8 mouse cellular contexts compared by ENCODE assay signal in genomic region chr3:138740843-138741540, GRCm38 (mm10). TPM values are rescaled to one million over a fixed set of nuclear protein-coding genes. Genes with fewer than 3 reads are reported as not detected.
A peak's percentile ranks its signal among the peaks of the same experiment; 100 is the strongest.
DNase-seq lines count a peak whose midpoint lies in the region; ATAC-seq and TF ChIP-seq lines count a peak whose summit lies in the region.
"Had no signal": no experiment of that assay in that cellular context is flagged by ENCODE, and none has a peak within 500 bp of the region (broad histone marks: within the 10 kb centered on the region; RNA-seq: fewer than 3 reads in every experiment).

No protein-coding gene starts in this region.

- WGBS in lung, postnatal 0 days, result 59% methylated on average over 8 of the region's 8 CpGs
- 61% methylated on average over 8 of the region's 8 CpGs for WGBS in lung, adult 2 months
- 73% methylated on average over 8 of the region's 8 CpGs for WGBS in forebrain, embryonic 12.5 days
- WGBS in liver, embryonic 12.5 days (ENCODE audit: insufficient replicate concordance), result 34% methylated on average over 8 of the region's 8 CpGs
- WGBS in stomach, postnatal 0 days, result 67% methylated on average over 8 of the region's 8 CpGs

- H3K36me3 ChIP-seq in lung, postnatal 0 days (ENCODE audit: insufficient read depth, low read length), result no peaks in the 10 kb centered on the region
- H3K36me3 ChIP-seq in forebrain, embryonic 12.5 days (replicated peaks), result no peaks in the 10 kb centered on the region
- H3K36me3 ChIP-seq in liver, embryonic 12.5 days, result no peaks in the 10 kb centered on the region
- no peaks in the 10 kb centered on the region for H3K36me3 ChIP-seq in stomach, postnatal 0 days (ENCODE audit: control insufficient read depth, insufficient read depth, low read length)

- no peak for ATAC-seq in lung, postnatal 0 days
- no peak for ATAC-seq in forebrain, embryonic 12.5 days (ENCODE audit: low FRiP score)
- ATAC-seq in liver, embryonic 12.5 days, result no peak
- no peak for ATAC-seq in stomach, postnatal 0 days (ENCODE audit: low FRiP score, low TSS enrichment)

- H3K27me3 ChIP-seq in lung, postnatal 0 days (replicated peaks; ENCODE audit: insufficient read depth, low read length), result no peaks in the 10 kb centered on the region
- H3K27me3 ChIP-seq in forebrain, embryonic 12.5 days, result peaks cover 13% of the 10 kb centered on the region
- H3K27me3 ChIP-seq in liver, embryonic 12.5 days (replicated peaks), result peaks cover 45% of the 10 kb centered on the region
- H3K27me3 ChIP-seq in stomach, postnatal 0 days (ENCODE audit: control insufficient read depth, insufficient read depth, low read length), result no peaks in the 10 kb centered on the region

- no peaks in the 10 kb centered on the region for H3K9me3 ChIP-seq in lung, postnatal 0 days (ENCODE audit: low read length)
- H3K9me3 ChIP-seq in forebrain, embryonic 12.5 days, result no peaks in the 10 kb centered on the region
- no peaks in the 10 kb centered on the region for H3K9me3 ChIP-seq in liver, embryonic 12.5 days (replicated peaks)
- no peaks in the 10 kb centered on the region for H3K9me3 ChIP-seq in stomach, postnatal 0 days (ENCODE audit: control insufficient read depth, low read length)

- TF ChIP-seq POLR2A in lung, adult 2 months (IDR thresholded peaks at IDR 0.05; ENCODE audit: borderline replicate concordance, extremely low read depth, low read depth, low read length), result no peak

- no peak overlapping the region for H3K27ac ChIP-seq in lung, postnatal 0 days (ENCODE audit: low read length)
- no peak overlapping the region for H3K27ac ChIP-seq in forebrain, embryonic 12.5 days
- no peak overlapping the region for H3K27ac ChIP-seq in liver, embryonic 12.5 days
- no peak overlapping the region for H3K27ac ChIP-seq in stomach, postnatal 0 days (replicated peaks)

- no peak for TF ChIP-seq EP300 in lung, postnatal 0 days (IDR thresholded peaks at IDR 0.05)
- TF ChIP-seq EP300 in stomach, postnatal 0 days (optimal IDR thresholded peaks at IDR 0.05), result no peak

- H3K4me3 ChIP-seq in lung, postnatal 0 days (ENCODE audit: low read depth, low read length), result no peak overlapping the region
- H3K4me3 ChIP-seq in lung, adult 2 months (replicated peaks; ENCODE audit: extremely low read depth, low read depth, low read length), result no peak overlapping the region
- peak overlapping the region; percentile 78; the same call in 1 of the 2 replicates for H3K4me3 ChIP-seq in forebrain, embryonic 12.5 days (replicated peaks)
- H3K4me3 ChIP-seq in liver, embryonic 12.5 days, result peak overlapping the region; percentile 72; the same call in 1 of the 2 replicates
- no peak overlapping the region; the same call in 1 of the 2 replicates for H3K4me3 ChIP-seq in stomach, postnatal 0 days (ENCODE audit: low read depth, low read length)

- H3K9ac ChIP-seq in lung, postnatal 0 days (replicated peaks; ENCODE audit: low read depth), result no peak overlapping the region
- H3K9ac ChIP-seq in forebrain, embryonic 12.5 days, result no peak overlapping the region
- H3K9ac ChIP-seq in liver, embryonic 12.5 days, result no peak overlapping the region
- H3K9ac ChIP-seq in stomach, postnatal 0 days (ENCODE audit: low read length), result no peak overlapping the region

- no peak for DNase-seq in lung, postnatal 0 days (ENCODE audit: low spot score)
- no peak for DNase-seq in lung, adult 2 months
- no peak for DNase-seq in stomach, postnatal 0 days (ENCODE audit: low spot score)
- DNase-seq in embryo, embryonic 10 days (ENCODE audit: low spot score), result no peak
- no peak for DNase-seq in gastrocnemius, adult 18-20 months (ENCODE audit: low spot score)
- DNase-seq: layer of hippocampus, adult 9-11 months had no signal

- no peak for TF ChIP-seq CTCF in lung, postnatal 0 days (IDR thresholded peaks at IDR 0.05)
- TF ChIP-seq CTCF in lung, adult 2 months (IDR thresholded peaks at IDR 0.05; ENCODE audit: insufficient read depth, low read length), result no peak
- TF ChIP-seq CTCF in stomach, postnatal 0 days (IDR thresholded peaks at IDR 0.05; ENCODE audit: low read depth), result no peak

- peak overlapping the region; percentile 94; the same call in 1 of the 2 replicates for H3K4me2 ChIP-seq in lung, postnatal 0 days (replicated peaks; ENCODE audit: low read depth, low read length)
- peak overlapping the region; percentile 80 for H3K4me2 ChIP-seq in forebrain, embryonic 12.5 days
- H3K4me2 ChIP-seq in liver, embryonic 12.5 days, result peak overlapping the region; percentile 95
- H3K4me2 ChIP-seq in stomach, postnatal 0 days (replicated peaks; ENCODE audit: low read depth), result peak overlapping the region; percentile 93

- peaks cover 11% of the 10 kb centered on the region; the same call in 1 of the 2 replicates for H3K4me1 ChIP-seq in lung, postnatal 0 days (ENCODE audit: insufficient read depth, low read depth, low read length)
- 0 out of 2 replicates have a peak, but pooled peaks cover 2% of the 10 kb centered on the region for H3K4me1 ChIP-seq in lung, adult 2 months (ENCODE audit: control insufficient read depth, insufficient read depth, low read length)
- H3K4me1 ChIP-seq in forebrain, embryonic 12.5 days, result peaks cover 26% of the 10 kb centered on the region
- peaks cover 36% of the 10 kb centered on the region for H3K4me1 ChIP-seq in liver, embryonic 12.5 days
- 0 out of 2 replicates have a peak, but pooled peaks cover 3% of the 10 kb centered on the region for H3K4me1 ChIP-seq in stomach, postnatal 0 days (replicated peaks; ENCODE audit: control insufficient read depth, insufficient read depth)

RNA-seq across cellular contexts. Expression of gene Tspan5, which starts 1.0 kb away (rescaled TPM):
- 33.0 and 35.0 TPM in 2 replicates for polyA plus RNA-seq in lung, postnatal 0 days (2015; fragmentation: Nextera tagmentation; extraction: Ambion mirVana)
- polyA plus RNA-seq in lung, adult 2 months (2012; rRNA removed), result 20.3 and 33.0 TPM in 2 replicates
- 61.5 and 62.4 TPM in 2 replicates for polyA plus RNA-seq in forebrain, embryonic 12.5 days (2016; fragmentation: Nextera tagmentation; extraction: Ambion mirVana)
- polyA plus RNA-seq in liver, embryonic 12.5 days (2016; fragmentation: Nextera tagmentation; extraction: Ambion mirVana), result 7.1 TPM in 2 replicates
- polyA plus RNA-seq in stomach, postnatal 0 days (2015; fragmentation: Nextera tagmentation; extraction: Ambion mirVana), result 21.9 and 22.3 TPM in 2 replicates
- total RNA-seq in gastrocnemius, adult 18-20 months (2021), result 1 to 10 TPM; 2.1 to 2.2 TPM

Comparison
In these comparisons a context has a peak if more than half of its experiments do, and no peak if none do; other contexts are left out.
1. H3K4me3 ChIP-seq: peak in forebrain, embryonic 12.5 days (single experiment) and liver, embryonic 12.5 days (single experiment); none in lung, postnatal 0 days (single experiment), lung, adult 2 months (single experiment) and stomach, postnatal 0 days (single experiment).
2. Peak in every context shown above with its lines, with median percentiles within 50 percentile points of each other: H3K4me2 ChIP-seq.